Mouse (Mus musculus) forebrain, embryonic 14.5 days (tissue): ENCODE measurements around the gene Sbno2. TPM values are rescaled to one million over a fixed set of nuclear protein-coding genes. Genes with fewer than 3 reads are reported as not detected.
A peak's percentile ranks its signal among the peaks of the same experiment; 100 is the strongest.

ENCODE experiments used
- ATAC-seq: fragments of 200-750 bp; cut with Nextera tagmentation; 2 replicates; pipeline ENCODE4 v1.8.0; 2017; ENCODE audit warnings: mild to moderate bottlenecking, moderate library complexity
- DNase-seq: peaks from one replicate; pipeline ENCODE4 v3.0.0-alpha.2; 2015; ENCODE audit warnings: low spot score
- H3K27ac ChIP-seq: fragments of 300-500 bp; sonication (generic); 2 replicates; pipeline ENCODE4 v1.5.1; 2014; ENCODE audit warnings: low read depth, mild to moderate bottlenecking, control low read depth, low read length, moderate library complexity
- H3K27me3 ChIP-seq: fragments of 300-500 bp; sonication (generic); replicated peaks from 2 replicates; pipeline ENCODE4 v1.6.1; 2014; ENCODE audit warnings: low read length, control low read depth, mixed read lengths; ENCODE audit not compliant: control insufficient read depth, insufficient read depth
- H3K36me3 ChIP-seq: fragments of 300-500 bp; sonication (generic); 2 replicates; pipeline ENCODE4 v1.6.1; 2014; ENCODE audit warnings: low read length, control low read depth; ENCODE audit not compliant: control insufficient read depth, insufficient read depth
- H3K4me1 ChIP-seq: fragments of 300-500 bp; sonication (generic); 2 replicates; pipeline ENCODE4 v1.6.1; 2014; ENCODE audit warnings: antibody characterized with exemption, low read length, control low read depth; ENCODE audit not compliant: control insufficient read depth, insufficient read depth
- H3K4me2 ChIP-seq: fragments of 300-500 bp; sonication (generic); 2 replicates; pipeline ENCODE4 v1.6.1; 2014; ENCODE audit warnings: mild to moderate bottlenecking, control low read depth, low read length
- H3K4me3 ChIP-seq: fragments of 300-500 bp; sonication (generic); 2 replicates; pipeline ENCODE4 v1.5.1; 2014; ENCODE audit warnings: low read depth, low read length, control low read depth
- H3K9ac ChIP-seq: fragments of 300-500 bp; sonication (generic); 2 replicates; pipeline ENCODE4 v1.6.1; 2014; ENCODE audit warnings: mild to moderate bottlenecking, low read length, control low read depth, moderate library complexity
- H3K9me3 ChIP-seq: fragments of 300-500 bp; sonication (generic); replicated peaks from 2 replicates; pipeline ENCODE4 v1.6.1; 2016; ENCODE audit warnings: low read length, control low read depth, mixed read lengths; ENCODE audit not compliant: control insufficient read depth
- WGBS: fragments of 180-500 bp; shearing (Covaris S2); extraction: QIAGEN DNeasy Blood & Tissue Kit; methylation state at CpG from one replicate; pipeline ENCODE4 v1.1.7; 2014; 5-methylcytosine and 5-hydroxymethylcytosine counted together
- polyA plus RNA-seq: library from polyadenylated mRNA; unstranded; fragments of >200 nt; fragmentation: Nextera tagmentation; extraction: Ambion mirVana; gene quantifications from 2 replicates; pipeline ENCODE4 v1.2.1, GENCODE M21; 2014

The Sbno2 gene
- polyA plus RNA-seq, 1 experiment from 2014 or later: 8.1 TPM

DNA sequence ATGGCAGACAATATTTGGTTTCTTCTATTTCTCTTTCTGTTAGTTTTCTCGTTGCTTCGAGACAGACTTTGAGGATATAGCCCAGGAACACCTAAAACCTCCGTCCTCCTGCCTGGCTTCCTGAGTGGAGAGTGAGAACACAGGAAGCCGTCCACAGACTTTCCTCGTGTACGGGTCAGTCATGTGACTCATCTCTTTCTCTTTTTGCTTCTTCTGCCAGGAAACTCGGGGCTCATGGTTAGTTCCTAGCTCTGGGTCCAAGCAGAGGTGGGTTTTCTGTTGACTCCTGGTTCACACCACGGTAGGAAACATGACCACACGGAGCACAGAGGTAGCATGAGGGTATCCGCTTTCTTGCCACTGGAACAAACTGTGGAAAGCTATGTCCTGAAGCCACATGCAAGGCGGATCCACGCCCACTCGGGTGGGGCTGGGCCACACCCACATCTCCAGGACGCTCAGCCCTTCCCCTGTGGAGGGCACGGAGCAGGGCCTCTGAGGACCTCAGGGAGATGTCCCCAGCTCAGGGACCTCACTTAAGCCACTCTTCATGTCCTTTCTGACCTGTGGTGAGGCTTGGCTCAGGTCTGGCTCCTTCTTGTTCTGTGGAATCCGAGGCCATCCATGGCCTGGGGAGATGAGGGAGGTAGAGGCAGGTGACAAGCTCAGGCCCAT, 24.8 kb downstream of the Sbno2 start:
- Histone ChIP-seq H3K9ac (no peak overlapping the region), H3K36me3 (peaks cover 52% of the 10 kb centered on the region), H3K4me3 (no peak overlapping the region), H3K4me2 (no peak overlapping the region), H3K27me3 (no peaks in the 10 kb centered on the region), H3K4me1 (no peaks in the 10 kb centered on the region), H3K27ac (no peak overlapping the region), H3K9me3 (no peaks in the 10 kb centered on the region)
- ATAC-seq (no peak), DNase-seq (no peak)
- 89% methylated on average over 16 of the region's 16 CpGs for WGBS

DNA sequence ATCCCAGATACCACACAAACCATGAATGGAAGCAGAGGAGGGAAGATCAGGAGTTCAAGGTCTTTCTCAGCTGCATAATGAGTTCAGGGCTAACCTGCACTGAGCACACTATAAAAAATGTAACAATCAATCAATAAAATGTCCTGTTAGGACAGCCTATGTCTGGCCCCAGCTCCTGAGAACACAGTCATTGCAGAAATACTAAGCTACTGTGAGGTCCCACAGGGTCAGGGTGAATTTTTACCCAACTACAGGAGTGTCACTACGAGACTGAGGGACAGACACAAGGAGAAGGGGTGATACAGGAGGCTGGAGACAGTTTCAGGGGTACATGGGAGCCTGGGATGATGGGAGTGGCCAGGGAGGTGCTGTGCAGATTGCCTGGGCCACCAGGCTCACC, 27.0 kb downstream of the Sbno2 start:
- ATAC-seq: no peak
- no peak overlapping the region for H3K4me3 ChIP-seq
- no peak overlapping the region for H3K9ac ChIP-seq
- H3K4me1 ChIP-seq: no peaks in the 10 kb centered on the region
- no peak overlapping the region for H3K27ac ChIP-seq
- peaks cover 38% of the 10 kb centered on the region for H3K36me3 ChIP-seq
- WGBS: 80% methylated on average over 1 of the region's 1 CpGs
- no peaks in the 10 kb centered on the region for H3K9me3 ChIP-seq
- H3K4me2 ChIP-seq: no peak overlapping the region
- H3K27me3 ChIP-seq: no peaks in the 10 kb centered on the region
- DNase-seq: no peak

DNA sequence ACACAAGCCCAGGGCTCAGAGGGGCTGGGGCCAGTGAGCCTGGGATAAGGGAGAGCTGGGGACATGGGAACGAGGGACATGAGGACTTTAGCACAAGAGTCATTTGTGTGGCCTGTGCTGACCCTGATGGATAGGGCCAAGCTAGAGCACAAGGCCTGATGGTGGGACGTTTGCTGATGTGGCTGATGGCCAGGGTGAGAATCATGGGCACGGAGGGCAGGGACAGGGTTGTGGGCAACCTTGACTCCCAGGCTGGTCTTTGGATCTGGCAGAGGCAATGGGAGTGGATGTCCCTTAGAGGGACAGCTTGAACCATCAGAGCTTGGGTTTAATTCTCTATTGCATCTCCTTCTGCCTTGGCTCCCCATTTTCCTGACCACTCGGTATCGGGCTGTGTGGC, 28.1 kb downstream of the Sbno2 start:
- Histone ChIP-seq H3K27me3 (no peaks in the 10 kb centered on the region), H3K4me3 (no peak overlapping the region), H3K9ac (no peak overlapping the region), H3K9me3 (no peaks in the 10 kb centered on the region), H3K36me3 (peaks cover 32% of the 10 kb centered on the region), H3K27ac (no peak overlapping the region), H3K4me1 (no peaks in the 10 kb centered on the region), H3K4me2 (no peak overlapping the region)
- ATAC-seq: no peak
- WGBS: 92% methylated on average over 5 of the region's 5 CpGs
- DNase-seq: no peak

DNA sequence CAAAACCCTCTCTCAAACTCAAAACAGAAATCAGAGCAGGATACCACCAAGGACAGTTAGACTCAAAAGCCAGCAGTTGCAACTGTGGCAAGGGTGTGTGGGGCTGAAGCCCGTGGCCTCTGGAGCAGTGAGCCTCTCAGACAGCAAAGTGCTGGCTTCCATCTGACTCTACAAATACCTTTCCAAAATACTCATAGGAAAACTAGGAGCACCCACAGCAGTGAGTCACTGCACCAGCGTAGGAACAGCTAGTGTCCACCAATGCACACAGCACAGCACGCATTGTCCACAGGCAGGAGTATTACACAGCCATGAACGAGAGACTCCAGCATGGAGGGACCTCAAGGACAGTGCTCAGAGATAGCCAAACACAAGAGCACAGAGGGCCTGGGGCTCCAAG, 29.0 kb downstream of the Sbno2 start:
- DNase-seq (no peak), ATAC-seq (no peak)
- Histone ChIP-seq H3K36me3 (peaks cover 22% of the 10 kb centered on the region), H3K27me3 (no peaks in the 10 kb centered on the region), H3K4me1 (no peaks in the 10 kb centered on the region), H3K4me3 (no peak overlapping the region), H3K9ac (no peak overlapping the region), H3K27ac (no peak overlapping the region), H3K4me2 (no peak overlapping the region), H3K9me3 (no peaks in the 10 kb centered on the region)
- 88% methylated on average over 4 of the region's 4 CpGs for WGBS

DNA sequence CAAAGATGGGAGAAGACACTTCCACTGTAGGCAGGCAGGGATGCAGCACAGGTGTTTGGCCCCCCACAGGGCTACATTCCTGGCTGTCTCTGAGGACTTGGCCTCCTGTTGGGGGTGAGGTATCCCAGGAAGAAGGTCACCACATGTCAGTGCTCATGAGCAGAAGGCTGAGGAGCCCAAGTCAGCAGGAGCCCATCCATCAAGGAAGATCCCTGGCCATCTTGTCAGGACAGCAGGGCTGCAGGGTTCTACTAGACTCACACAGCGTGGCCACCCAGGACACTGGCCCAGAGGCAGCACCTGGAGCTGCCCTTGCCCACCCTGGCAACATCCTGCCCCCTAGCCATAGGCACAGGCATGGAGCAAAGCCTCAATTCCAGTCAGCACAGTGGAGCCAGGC, 29.4 kb downstream of the Sbno2 start:
- Histone ChIP-seq H3K27ac (no peak overlapping the region), H3K4me3 (no peak overlapping the region), H3K9me3 (no peaks in the 10 kb centered on the region), H3K9ac (0 out of 2 replicates have a peak overlapping the region, but pooled peaks have one; percentile 3), H3K27me3 (no peaks in the 10 kb centered on the region), H3K4me1 (no peaks in the 10 kb centered on the region), H3K36me3 (peaks cover 18% of the 10 kb centered on the region), H3K4me2 (no peak overlapping the region)
- WGBS: 40% methylated on average over 1 of the region's 1 CpGs
- ATAC-seq (no peak), DNase-seq (no peak)

DNA sequence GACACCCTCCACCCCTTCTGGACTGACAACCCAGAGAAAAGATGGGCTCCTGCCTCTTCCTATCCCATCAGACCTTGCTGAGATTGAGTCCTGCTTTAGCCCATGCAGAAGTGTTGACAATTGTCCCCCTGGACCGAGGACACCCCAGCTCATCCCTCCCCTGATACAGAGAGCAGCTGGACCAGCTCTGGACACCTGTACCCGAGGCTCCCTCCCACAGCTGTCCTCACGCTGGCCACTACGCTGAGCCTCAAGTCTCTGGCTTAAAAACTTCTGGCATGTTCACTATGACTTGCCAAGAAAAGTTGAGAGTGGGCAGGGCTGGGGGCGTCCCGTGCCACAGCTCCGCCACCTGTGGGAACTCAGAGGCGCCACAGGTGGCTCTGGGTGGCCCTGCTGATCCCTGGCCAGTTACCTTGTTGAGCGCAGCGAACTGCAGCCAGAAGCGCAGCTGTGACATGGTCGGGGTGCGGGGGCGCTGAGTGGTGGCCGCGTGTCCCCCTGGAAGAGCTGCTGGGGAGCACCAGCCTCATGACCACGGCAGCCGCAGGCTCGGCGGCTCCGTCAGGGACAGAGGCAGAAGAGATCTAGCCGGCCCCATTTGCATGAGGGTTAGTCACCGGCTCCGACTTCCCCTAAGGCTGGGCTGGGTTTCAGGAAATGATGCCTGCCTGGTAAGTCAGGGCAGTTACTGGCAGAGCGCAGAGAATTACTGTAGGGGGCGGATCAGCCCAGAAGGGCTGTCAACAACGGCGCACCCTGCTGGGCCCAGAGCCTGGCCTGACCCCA, 30.4 kb downstream of the Sbno2 start:
- no peak overlapping the region for H3K4me3 ChIP-seq
- no peaks in the 10 kb centered on the region for H3K27me3 ChIP-seq
- DNase-seq: no peak
- no peaks in the 10 kb centered on the region for H3K4me1 ChIP-seq
- peaks cover 9% of the 10 kb centered on the region for H3K36me3 ChIP-seq
- no peak overlapping the region for H3K4me2 ChIP-seq
- no peaks in the 10 kb centered on the region for H3K9me3 ChIP-seq
- no peak overlapping the region for H3K27ac ChIP-seq
- 0 out of 2 replicates have a peak overlapping the region, but pooled peaks have one; percentile 3 for H3K9ac ChIP-seq
- 23% methylated on average over 28 of the region's 28 CpGs for WGBS
- no peak for ATAC-seq

DNA sequence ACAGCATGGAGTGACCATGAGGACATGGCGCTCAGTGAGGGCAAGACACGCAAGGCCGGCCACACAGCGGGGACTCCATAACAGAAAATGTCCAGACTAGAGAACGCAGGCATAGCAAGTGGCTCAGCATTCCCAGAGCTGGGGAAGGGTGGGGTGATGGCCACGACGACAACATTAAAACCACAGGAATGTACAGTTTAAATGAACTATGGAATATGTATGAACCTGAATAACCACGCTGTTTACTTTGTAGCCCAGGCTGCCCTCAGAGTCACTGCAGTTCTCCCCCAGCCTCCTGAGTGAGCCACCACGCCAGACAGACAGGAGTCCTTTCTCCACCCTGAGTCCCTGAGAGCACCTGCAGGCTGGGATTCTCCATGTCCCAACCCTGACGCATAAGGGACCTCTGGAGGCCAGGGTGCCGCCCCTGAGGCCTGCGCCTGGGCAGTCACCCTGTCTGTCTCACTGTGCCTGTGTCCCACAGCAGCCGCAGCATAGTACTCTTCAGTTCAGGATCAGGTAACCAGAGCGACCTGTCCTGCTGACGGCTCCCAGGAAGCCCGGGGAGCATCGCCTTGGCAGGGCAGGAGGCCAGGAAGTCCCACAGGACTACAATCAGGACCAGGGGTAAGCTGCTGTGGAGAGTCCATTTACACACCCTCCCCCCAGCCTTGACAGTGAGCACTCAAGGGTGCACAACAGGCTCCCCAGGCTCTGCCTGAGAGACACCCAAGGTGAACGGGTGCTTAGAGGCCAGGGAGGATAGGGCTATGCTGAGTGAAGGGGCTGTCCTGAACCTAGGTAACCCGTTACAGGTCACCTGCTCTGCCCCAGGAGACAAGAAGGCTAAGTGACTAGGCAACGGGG, 32.5 kb downstream of the Sbno2 start:
- no peaks in the 10 kb centered on the region; the same call in 1 of the 2 replicates for H3K36me3 ChIP-seq
- no peak for DNase-seq
- 78% methylated on average over 20 of the region's 20 CpGs for WGBS
- H3K27me3 ChIP-seq: no peaks in the 10 kb centered on the region
- H3K4me2 ChIP-seq: no peak overlapping the region
- H3K27ac ChIP-seq: no peak overlapping the region
- H3K4me3 ChIP-seq: no peak overlapping the region
- no peak for ATAC-seq
- H3K9me3 ChIP-seq: no peaks in the 10 kb centered on the region
- no peak overlapping the region for H3K9ac ChIP-seq
- H3K4me1 ChIP-seq: no peaks in the 10 kb centered on the region

DNA sequence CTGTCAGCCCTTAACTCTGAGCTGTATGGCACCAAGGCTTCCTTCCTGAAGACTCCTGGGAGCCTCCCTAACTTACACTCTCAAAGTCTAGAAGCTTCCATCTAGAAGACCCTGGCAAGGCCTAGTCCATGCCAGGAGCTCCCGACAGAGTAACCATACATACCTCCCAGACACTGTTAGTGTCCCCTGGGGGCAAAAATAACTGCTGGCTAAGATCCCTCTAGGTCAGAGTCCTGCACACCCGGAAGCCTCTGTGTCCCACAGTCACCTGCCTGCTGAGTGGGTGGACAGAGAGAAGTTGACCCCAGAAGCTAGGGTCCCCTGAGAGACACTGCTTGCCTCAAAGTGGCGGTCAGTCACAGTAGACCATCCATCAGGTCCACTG, 33.9 kb downstream of the Sbno2 start:
- no peak overlapping the region for H3K4me2 ChIP-seq
- H3K36me3 ChIP-seq: no peaks in the 10 kb centered on the region; the same call in 1 of the 2 replicates
- H3K9ac ChIP-seq: no peak overlapping the region; the same call in 1 of the 2 replicates
- no peak overlapping the region for H3K27ac ChIP-seq
- no peaks in the 10 kb centered on the region for H3K9me3 ChIP-seq
- 83% methylated on average over 3 of the region's 3 CpGs for WGBS
- H3K4me3 ChIP-seq: no peak overlapping the region
- no peak for ATAC-seq
- H3K4me1 ChIP-seq: no peaks in the 10 kb centered on the region
- no peak for DNase-seq
- H3K27me3 ChIP-seq: no peaks in the 10 kb centered on the region
